In genomic region chr7:105441426-105441825, GRCm38 (mm10) we compare ENCODE assay signal across 21 mouse cellular contexts. TPM values are rescaled to one million over a fixed set of nuclear protein-coding genes. Genes with fewer than 3 reads are reported as not detected.
"Had no signal": no experiment of that assay in that cellular context is flagged by ENCODE, and none has a peak within 500 bp of the region (broad histone marks: within the 10 kb centered on the region; RNA-seq: fewer than 3 reads in every experiment).

No protein-coding gene starts in this region.

- H3K36me3 ChIP-seq: liver, embryonic 12.5 days; midbrain, embryonic 10.5 days; midbrain, embryonic 12.5 days; neural tube, embryonic 13.5 days; neural tube, embryonic 15.5 days had no signal

- H3K27me3 ChIP-seq: liver, embryonic 12.5 days; midbrain, embryonic 12.5 days; neural tube, embryonic 13.5 days; neural tube, embryonic 15.5 days had no signal

- DNase-seq: lung, adult 18-20 months; lung, postnatal 10 days; lung, postnatal 4 days; midbrain, embryonic 14.5 days; retina, postnatal 1 day; right cerebral cortex, adult 18-20 months; thymus, postnatal 14 days; thymus, postnatal 36 days had no signal

- H3K9ac ChIP-seq: liver, embryonic 12.5 days; liver, embryonic 14.5 days; lung, embryonic 14.5 days; midbrain, embryonic 12.5 days; neural tube, embryonic 13.5 days; neural tube, embryonic 15.5 days had no signal

- H3K9me3 ChIP-seq: liver, embryonic 12.5 days; midbrain, embryonic 10.5 days; midbrain, embryonic 12.5 days; neural tube, embryonic 13.5 days; neural tube, embryonic 15.5 days had no signal

- H3K27ac ChIP-seq: liver, embryonic 12.5 days; liver, embryonic 14.5 days; midbrain, embryonic 10.5 days; midbrain, embryonic 12.5 days; neural tube, embryonic 13.5 days; neural tube, embryonic 15.5 days had no signal

- H3K4me3 ChIP-seq: liver, embryonic 12.5 days; midbrain, embryonic 10.5 days; midbrain, embryonic 12.5 days; myocyte; neural tube, embryonic 13.5 days; neural tube, embryonic 15.5 days had no signal

- ATAC-seq: liver, embryonic 12.5 days; midbrain, embryonic 16.5 days had no signal

- H3K4me1 ChIP-seq: liver, embryonic 12.5 days; midbrain, embryonic 10.5 days; midbrain, embryonic 12.5 days; neural tube, embryonic 13.5 days; neural tube, embryonic 15.5 days had no signal

- H3K4me2 ChIP-seq: liver, embryonic 12.5 days; lung, embryonic 14.5 days; midbrain, embryonic 12.5 days; neural tube, embryonic 13.5 days; neural tube, embryonic 15.5 days had no signal

RNA-seq across cellular contexts. Expression of gene Cckbr, which starts 15.9 kb away (rescaled TPM):
- polyA plus RNA-seq: liver, embryonic 12.5 days; liver, embryonic 14.5 days; liver, embryonic 16.5 days; myocyte; neural tube, embryonic 11.5 days had no signal

RNA-seq across cellular contexts. Expression of gene Cnga4, which starts 37.1 kb away (rescaled TPM):
- polyA plus RNA-seq: liver, embryonic 12.5 days; liver, embryonic 16.5 days; lung, embryonic 16.5 days; midbrain, embryonic 10.5 days; neural tube, embryonic 11.5 days; spleen, adult 2 months had no signal
